Mouse (Mus musculus) MEL-GATA-1-ER (cell line): ENCODE data around the gene Magea8.
"Not testable (repeated sequence)": the region's sequence is repeated elsewhere in the genome, so short reads cannot be mapped to it uniquely, and the experiment has no call there.

Experiments used
- DNase-seq: peaks from one replicate; pipeline ENCODE4 v3.0.0-alpha.2; 2012; ENCODE audit warnings: low read depth; ENCODE audit errors: extremely low read depth

Gene Magea8

DNA sequence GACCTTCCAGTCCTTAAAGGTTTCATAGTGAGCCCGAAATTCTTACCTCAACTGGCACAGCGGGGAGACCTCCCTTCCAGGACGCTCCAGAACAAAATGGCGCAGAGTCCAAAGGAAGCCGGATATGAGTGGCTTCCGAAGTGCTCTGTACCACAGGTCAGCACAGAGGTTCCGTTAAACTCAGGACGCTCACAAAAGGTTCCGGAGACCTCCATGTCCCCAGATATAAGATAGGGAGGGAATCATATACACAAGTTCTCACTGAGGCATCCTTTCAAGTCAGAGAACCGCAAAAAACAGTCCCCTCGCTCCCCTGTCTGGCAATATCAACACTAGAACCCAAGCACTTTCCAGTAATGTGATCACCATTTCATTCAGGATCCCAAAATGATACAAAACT, at the start of gene Magea8:
Gene Magea8 (minus strand): TSS at position 101 of the 400 bp plus-strand sequence.
- DNase-seq = not testable (repeated sequence)

DNA sequence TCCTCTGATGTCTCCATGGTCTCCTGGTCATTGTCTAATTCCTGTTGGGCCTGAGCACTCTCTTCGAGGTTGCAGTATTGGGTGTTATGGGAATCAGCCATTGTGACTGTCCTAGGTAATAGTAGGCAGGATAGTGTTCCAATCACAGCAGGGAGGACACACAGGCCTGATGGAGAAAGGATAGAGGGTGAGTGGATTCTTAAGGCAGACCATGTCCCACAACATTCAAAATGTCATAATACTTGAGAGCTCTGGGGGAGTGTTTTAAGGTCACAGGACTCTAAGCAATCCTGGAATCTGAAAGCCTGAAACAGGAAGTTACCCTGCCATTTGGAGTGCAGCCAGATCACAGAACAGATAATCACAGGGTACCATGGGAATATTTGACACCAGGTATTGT, 46.2 kb downstream of the Magea8 start, which contains the start of gene Magea3:
Gene Magea3 (minus strand): TSS at position 101 of the 400 bp plus-strand sequence.
- DNase-seq = not testable (repeated sequence)

- DNase-seq = not testable (repeated sequence)
Measured at GRCm38 (mm10) chrX:154935887-154936286, 59.8 kb downstream of the Magea8 start, which contains the start of gene Magea6. Gene Magea6 (minus strand): TSS chrX:154935987.
